In genomic region chr2:165316837-165317473, GRCm38 (mm10) we compare ENCODE assay signal across 8 mouse cellular contexts. TPM values are rescaled to one million over a fixed set of nuclear protein-coding genes. Genes with fewer than 3 reads are reported as not detected.
DNase-seq lines count a peak whose midpoint lies in the region; ATAC-seq and TF ChIP-seq lines count a peak whose summit lies in the region.

No protein-coding gene starts in this region.

- H3K4me1 ChIP-seq in limb, embryonic 12.5 days (replicated peaks): peaks cover 49% of the 10 kb centered on the region
- H3K4me1 ChIP-seq in midbrain, embryonic 14.5 days (ENCODE audit: control insufficient read depth, insufficient read depth, low read length): peaks cover 43% of the 10 kb centered on the region
- H3K4me1 ChIP-seq in thymus, adult 2 months (replicated peaks; ENCODE audit: control insufficient read depth, insufficient read depth, low read length): peaks cover 26% of the 10 kb centered on the region

- no peak overlapping the region for H3K4me3 ChIP-seq in limb, embryonic 12.5 days (replicated peaks)
- no peak overlapping the region for H3K4me3 ChIP-seq in midbrain, embryonic 14.5 days (replicated peaks; ENCODE audit: low read depth, low read length)
- H3K4me3 ChIP-seq in thymus, adult 2 months (ENCODE audit: control insufficient read depth, insufficient read depth, low read length): no peak overlapping the region

- H3K27me3 ChIP-seq in limb, embryonic 12.5 days: no peaks in the 10 kb centered on the region
- no peaks in the 10 kb centered on the region for H3K27me3 ChIP-seq in midbrain, embryonic 14.5 days (ENCODE audit: control insufficient read depth, insufficient read depth, low read length)
- no peaks in the 10 kb centered on the region for H3K27me3 ChIP-seq in thymus, adult 2 months (ENCODE audit: control insufficient read depth, insufficient read depth, low read length)

- ATAC-seq in cerebellum, adult (ENCODE audit: insufficient number of reproducible peaks, low FRiP score, low TSS enrichment): 0 out of 2 replicates have a peak, but pooled peaks have one; percentile 3
- ATAC-seq in limb, embryonic 12.5 days (ENCODE audit: insufficient number of reproducible peaks, insufficient read depth, low FRiP score, low TSS enrichment, low read depth): peak; percentile 54; the same call in 1 of the 2 replicates
- ATAC-seq in midbrain, embryonic 14.5 days (ENCODE audit: low FRiP score, low TSS enrichment): peak; percentile 88

- peaks cover 44% of the 10 kb centered on the region for H3K36me3 ChIP-seq in limb, embryonic 12.5 days
- peaks cover 26% of the 10 kb centered on the region for H3K36me3 ChIP-seq in midbrain, embryonic 14.5 days (ENCODE audit: control insufficient read depth, insufficient read depth, low read length)
- H3K36me3 ChIP-seq in thymus, adult 2 months (ENCODE audit: control insufficient read depth, insufficient read depth, low read length): peaks cover 18% of the 10 kb centered on the region

- peak overlapping the region; percentile 67; the same call in 1 of the 2 replicates for H3K27ac ChIP-seq in limb, embryonic 12.5 days
- peak overlapping the region; percentile 96 for H3K27ac ChIP-seq in midbrain, embryonic 14.5 days (replicated peaks; ENCODE audit: low read depth, low read length)
- no peak overlapping the region for H3K27ac ChIP-seq in thymus, adult 2 months (ENCODE audit: control insufficient read depth, insufficient read depth, low read length)

- 12% methylated on average over 9 of the region's 9 CpGs for WGBS in limb, embryonic 12.5 days
- WGBS in midbrain, embryonic 14.5 days: 1% methylated on average over 9 of the region's 9 CpGs
- 77% methylated on average over 9 of the region's 9 CpGs for WGBS in thymus, adult 2 months

- TF ChIP-seq POLR2A in thymus, adult 2 months (IDR thresholded peaks at IDR 0.05; ENCODE audit: control insufficient read depth, extremely low read depth, insufficient read depth, low read length, poor library complexity): no peak

- DNase-seq in cerebellum, adult 8-10 months: no peak
- DNase-seq in embryo, embryonic 11 days: peak; percentile 95
- peak; percentile 65 to 73 for DNase-seq in heart, adult 9 months (ENCODE audit: low spot score in 2 of 2)
- peak; percentile 48 to 54 for DNase-seq in kidney, adult 8-10 months
- DNase-seq in midbrain, embryonic 14.5 days: peak; percentile 92
- DNase-seq in thymus, adult 2 months: no peak

- peak overlapping the region; percentile 26 for H3K4me2 ChIP-seq in limb, embryonic 12.5 days
- H3K4me2 ChIP-seq in midbrain, embryonic 14.5 days (ENCODE audit: low read length): peak overlapping the region; percentile 41

- no peaks in the 10 kb centered on the region for H3K9me3 ChIP-seq in limb, embryonic 12.5 days
- no peaks in the 10 kb centered on the region for H3K9me3 ChIP-seq in midbrain, embryonic 14.5 days (ENCODE audit: control insufficient read depth, low read length)

- 0 out of 2 replicates have a peak overlapping the region, but pooled peaks have one; percentile 23 for H3K9ac ChIP-seq in limb, embryonic 12.5 days (replicated peaks)
- H3K9ac ChIP-seq in midbrain, embryonic 14.5 days (replicated peaks; ENCODE audit: low read length): peak overlapping the region; percentile 45

- no peak for TF ChIP-seq CTCF in thymus, adult 2 months (IDR thresholded peaks at IDR 0.05; ENCODE audit: borderline replicate concordance, control insufficient read depth, extremely low read depth, insufficient read depth, low read length, poor library complexity)

RNA-seq across cellular contexts. Expression of gene Elmo2, which starts 9.3 kb away (rescaled TPM):
- polyA plus RNA-seq in limb, embryonic 12.5 days (2016; fragmentation: Nextera tagmentation; extraction: Ambion mirVana): 83.2 and 88.4 TPM in 2 replicates
- polyA plus RNA-seq in midbrain, embryonic 14.5 days (2014; fragmentation: Nextera tagmentation; extraction: Ambion mirVana): 92.3 and 109 TPM in 2 replicates
- polyA plus RNA-seq in thymus, adult 2 months (2012; rRNA removed): 95.0 and 106 TPM in 2 replicates

RNA-seq across cellular contexts. Expression of gene Slc35c2, which starts 29.3 kb away (rescaled TPM):
- polyA plus RNA-seq in limb, embryonic 12.5 days (2016; fragmentation: Nextera tagmentation; extraction: Ambion mirVana): 47.2 and 48.3 TPM in 2 replicates
- 60.8 and 65.2 TPM in 2 replicates for polyA plus RNA-seq in midbrain, embryonic 14.5 days (2014; fragmentation: Nextera tagmentation; extraction: Ambion mirVana)
- polyA plus RNA-seq in thymus, adult 2 months (2012; rRNA removed): 78.7 and 82.3 TPM in 2 replicates

RNA-seq across cellular contexts. Expression of gene Zfp663, which starts 51.6 kb away (rescaled TPM):
- 0.74 and 1.2 TPM in 2 replicates for polyA plus RNA-seq in limb, embryonic 12.5 days (2016; fragmentation: Nextera tagmentation; extraction: Ambion mirVana)
- 8.4 and 10.8 TPM in 2 replicates for polyA plus RNA-seq in midbrain, embryonic 14.5 days (2014; fragmentation: Nextera tagmentation; extraction: Ambion mirVana)
- not detected in 2 replicates for polyA plus RNA-seq in thymus, adult 2 months (2012; rRNA removed)

Comparison
In these comparisons a context has a peak if more than half of its experiments do, and no peak if none do; other contexts are left out.
1. ATAC-seq: peak in every context shown above with its lines; median percentile 88 in midbrain, embryonic 14.5 days; 54 in limb, embryonic 12.5 days; 3 in cerebellum, adult.
2. DNase-seq: peak in embryo, embryonic 11 days (single experiment), heart, adult 9 months (2 of 2), kidney, adult 8-10 months (2 of 2) and midbrain, embryonic 14.5 days (single experiment); none in cerebellum, adult 8-10 months (single experiment) and thymus, adult 2 months (single experiment).